Mouse (Mus musculus) lung, embryonic 16.5 days (tissue): ENCODE measurements around the gene Tmem245. TPM values are rescaled to one million over a fixed set of nuclear protein-coding genes. Genes with fewer than 3 reads are reported as not detected.

Experiments used
- ATAC-seq: fragments of 200-750 bp; cut with Nextera tagmentation; 2 replicates; pipeline ENCODE4 v1.8.0; 2017; ENCODE audit warnings: low read depth, mild to moderate bottlenecking, moderate library complexity
- H3K27ac ChIP-seq: fragments of 300-500 bp; sonication (generic); 2 replicates; pipeline ENCODE4 v1.5.1; 2014; ENCODE audit warnings: mild to moderate bottlenecking, control low read depth, low read length
- H3K27me3 ChIP-seq: fragments of 300-500 bp; sonication (generic); 2 replicates; pipeline ENCODE4 v1.6.1; 2014; ENCODE audit warnings: low read depth, low read length, mixed read lengths; ENCODE audit not compliant: control insufficient read depth, insufficient read depth
- H3K36me3 ChIP-seq: fragments of 300-500 bp; sonication (generic); 2 replicates; pipeline ENCODE4 v1.6.1; 2014; ENCODE audit warnings: low read length; ENCODE audit not compliant: control insufficient read depth, insufficient read depth
- H3K4me1 ChIP-seq: fragments of 300-500 bp; sonication (generic); replicated peaks from 2 replicates; pipeline ENCODE4 v1.6.1; 2014; ENCODE audit warnings: low read length, mixed read lengths; ENCODE audit not compliant: control insufficient read depth, insufficient read depth
- H3K4me2 ChIP-seq: fragments of 300-500 bp; sonication (generic); 2 replicates; pipeline ENCODE4 v1.6.1; 2014; ENCODE audit warnings: low read depth, low read length, control low read depth
- H3K4me3 ChIP-seq: fragments of 300-500 bp; sonication (generic); 2 replicates; pipeline ENCODE4 v1.5.1; 2014; ENCODE audit warnings: mild to moderate bottlenecking, low read length, control low read depth
- H3K9ac ChIP-seq: fragments of 300-500 bp; sonication (generic); 2 replicates; pipeline ENCODE4 v1.6.1; 2014; ENCODE audit warnings: low read length, control low read depth
- H3K9me3 ChIP-seq: fragments of 300-500 bp; sonication (generic); 2 replicates; pipeline ENCODE4 v1.6.1; 2016; ENCODE audit warnings: low read length; ENCODE audit not compliant: control insufficient read depth
- WGBS: fragments of 180-500 bp; shearing (Covaris S2); extraction: QIAGEN DNeasy Blood & Tissue Kit; methylation state at CpG from one replicate; pipeline ENCODE4 v1.1.7; 2014; 5-methylcytosine and 5-hydroxymethylcytosine counted together
- polyA plus RNA-seq: library from polyadenylated mRNA; unstranded; fragments of >200 nt; fragmentation: Nextera tagmentation; extraction: Ambion mirVana; gene quantifications from 2 replicates; pipeline ENCODE4 v1.2.1, GENCODE M21; 2015

Tmem245 gene
- polyA plus RNA-seq, 1 experiment from 2014 or later, result 9.5 TPM

GRCm38 (mm10) chr4:56957518-56957917 lies 10.3 kb upstream of the Tmem245 start:
- WGBS, result 44% methylated on average over 9 of the region's 9 CpGs
- Histone ChIP-seq H3K27ac (no peak overlapping the region), H3K4me2 (no peak overlapping the region), H3K27me3 (no peaks in the 10 kb centered on the region), H3K9me3 (no peaks in the 10 kb centered on the region), H3K4me3 (no peak overlapping the region), H3K36me3 (no peaks in the 10 kb centered on the region), H3K9ac (no peak overlapping the region), H3K4me1 (peaks cover 8% of the 10 kb centered on the region)
- no peak for ATAC-seq

DNA sequence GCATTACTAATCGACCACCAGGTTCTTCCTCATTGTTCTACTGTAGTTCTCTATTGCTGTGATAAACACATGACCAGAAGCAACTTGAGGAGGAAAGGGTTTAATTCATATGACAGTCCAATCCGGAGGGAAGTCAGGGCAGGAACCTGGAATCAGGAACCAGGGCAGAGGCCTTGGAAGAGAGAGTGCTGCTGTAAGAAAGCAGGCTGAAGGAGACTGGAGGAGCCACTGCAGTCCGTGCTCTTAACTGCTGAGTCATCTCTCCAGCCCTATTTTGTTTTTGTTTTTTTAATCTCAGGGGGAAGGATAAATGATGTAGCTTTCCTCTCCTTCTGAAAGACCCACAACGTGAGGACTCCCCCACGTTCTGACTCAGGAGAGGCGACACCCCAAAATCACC lies 6.0 kb upstream of the Tmem245 start:
- no peak for ATAC-seq
- Histone ChIP-seq H3K27me3 (no peaks in the 10 kb centered on the region), H3K36me3 (no peaks in the 10 kb centered on the region), H3K4me1 (peaks cover 3% of the 10 kb centered on the region; the same call in 1 of the 2 replicates), H3K27ac (no peak overlapping the region), H3K4me2 (no peak overlapping the region), H3K4me3 (no peak overlapping the region), H3K9me3 (no peaks in the 10 kb centered on the region), H3K9ac (no peak overlapping the region)
- 49% methylated on average over 6 of the region's 6 CpGs for whole genome bisulfite sequencing

DNA sequence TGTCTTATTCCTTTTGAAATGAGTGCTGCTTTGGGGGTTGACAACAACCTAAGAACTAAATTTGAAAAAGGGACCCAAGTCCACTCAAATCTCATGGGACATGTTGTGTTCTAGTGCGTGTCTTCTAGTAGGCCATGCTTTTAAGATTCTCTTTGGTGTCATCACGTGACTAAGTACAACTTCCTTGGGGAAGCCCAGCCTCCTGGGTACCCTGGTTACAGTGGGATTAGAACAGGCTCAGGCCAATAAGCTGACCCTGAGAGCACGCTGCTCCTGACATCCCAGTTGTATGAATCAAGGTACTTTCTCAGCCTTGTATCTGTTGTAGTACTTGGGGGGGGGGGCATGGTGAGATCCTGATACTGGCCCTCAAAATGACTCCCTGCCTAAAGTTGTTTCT lies 4.5 kb upstream of the Tmem245 start:
- no peak overlapping the region for H3K9ac ChIP-seq
- no peaks in the 10 kb centered on the region for H3K9me3 ChIP-seq
- H3K4me2 ChIP-seq, result no peak overlapping the region
- no peak overlapping the region for H3K4me3 ChIP-seq
- H3K27me3 ChIP-seq, result no peaks in the 10 kb centered on the region
- H3K36me3 ChIP-seq, result no peaks in the 10 kb centered on the region
- peaks cover 3% of the 10 kb centered on the region; the same call in 1 of the 2 replicates for H3K4me1 ChIP-seq
- no peak for ATAC-seq
- 83% methylated on average over 3 of the region's 3 CpGs for WGBS
- no peak overlapping the region for H3K27ac ChIP-seq

GRCm38 (mm10) chr4:56949494-56949893 lies 2.3 kb upstream of the Tmem245 start:
- no peaks in the 10 kb centered on the region for H3K9me3 ChIP-seq
- no peak overlapping the region for H3K9ac ChIP-seq
- no peaks in the 10 kb centered on the region for H3K27me3 ChIP-seq
- WGBS, result 55% methylated on average over 6 of the region's 6 CpGs
- no peak overlapping the region for H3K27ac ChIP-seq
- H3K4me2 ChIP-seq, result no peak overlapping the region
- peaks cover 13% of the 10 kb centered on the region for H3K4me1 ChIP-seq
- H3K36me3 ChIP-seq, result no peaks in the 10 kb centered on the region
- no peak overlapping the region for H3K4me3 ChIP-seq
- no peak for ATAC-seq

- Histone ChIP-seq H3K4me3 (peak overlapping the region; percentile 92), H3K9ac (peak overlapping the region; percentile 83), H3K4me1 (peaks cover 35% of the 10 kb centered on the region), H3K27me3 (no peaks in the 10 kb centered on the region), H3K27ac (peak overlapping the region; percentile 90), H3K4me2 (peak overlapping the region; percentile 75), H3K9me3 (no peaks in the 10 kb centered on the region), H3K36me3 (no peaks in the 10 kb centered on the region)
- peak; percentile 42; the same call in 1 of the 2 replicates for ATAC-seq
- under 1% methylated on average over 14 of the region's 14 CpGs for WGBS
Observed at GRCm38 (mm10) chr4:56946180-56946579, 1.1 kb downstream of the Tmem245 start.

- ATAC-seq, result no peak
- no peak overlapping the region for H3K4me2 ChIP-seq
- 49% methylated on average over 4 of the region's 4 CpGs for WGBS
- no peak overlapping the region for H3K9ac ChIP-seq
- H3K4me1 ChIP-seq, result peaks cover 40% of the 10 kb centered on the region
- no peak overlapping the region for H3K4me3 ChIP-seq
- no peak overlapping the region for H3K27ac ChIP-seq
- H3K27me3 ChIP-seq, result no peaks in the 10 kb centered on the region
- H3K36me3 ChIP-seq, result no peaks in the 10 kb centered on the region
- no peaks in the 10 kb centered on the region for H3K9me3 ChIP-seq
Observed at GRCm38 (mm10) chr4:56944286-56944685, 3.0 kb downstream of the Tmem245 start.

DNA sequence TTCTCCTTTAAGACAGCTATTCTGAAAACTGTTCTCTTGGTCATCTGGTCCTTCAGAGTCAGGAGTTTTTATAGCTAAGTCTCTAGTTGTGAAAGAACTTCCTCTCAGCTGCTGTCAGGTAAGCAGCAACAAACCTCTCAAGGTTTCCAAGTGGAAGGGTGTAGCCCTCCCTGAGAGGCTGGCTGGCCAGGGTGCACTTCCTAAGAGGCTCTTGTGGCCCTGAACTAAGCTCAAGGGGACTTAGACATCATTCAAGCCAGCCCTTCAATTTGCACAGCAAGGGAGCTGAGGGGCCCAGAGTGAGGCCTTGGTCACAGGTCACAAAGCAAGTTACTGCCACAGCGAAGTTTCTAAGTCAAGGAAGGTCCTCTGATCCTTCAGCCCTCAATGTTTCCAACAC lies 4.0 kb downstream of the Tmem245 start:
- WGBS, result 41% methylated on average over 1 of the region's 1 CpGs
- Histone ChIP-seq H3K4me1 (peaks cover 40% of the 10 kb centered on the region), H3K27me3 (no peaks in the 10 kb centered on the region), H3K36me3 (no peaks in the 10 kb centered on the region), H3K9ac (no peak overlapping the region), H3K4me2 (peak overlapping the region; percentile 28), H3K9me3 (no peaks in the 10 kb centered on the region), H3K27ac (peak overlapping the region; percentile 38; the same call in 1 of the 2 replicates), H3K4me3 (no peak overlapping the region)
- ATAC-seq, result peak; percentile 62

GRCm38 (mm10) chr4:56942567-56942966 lies 4.7 kb downstream of the Tmem245 start:
- H3K27ac ChIP-seq, result no peak overlapping the region; the same call in 1 of the 2 replicates
- H3K4me1 ChIP-seq, result peaks cover 41% of the 10 kb centered on the region
- no peak overlapping the region for H3K4me3 ChIP-seq
- no peaks in the 10 kb centered on the region for H3K9me3 ChIP-seq
- WGBS, result 55% methylated on average over 1 of the region's 1 CpGs
- peak overlapping the region; percentile 22 for H3K4me2 ChIP-seq
- no peaks in the 10 kb centered on the region for H3K36me3 ChIP-seq
- ATAC-seq, result no peak
- no peak overlapping the region for H3K9ac ChIP-seq
- no peaks in the 10 kb centered on the region for H3K27me3 ChIP-seq

DNA sequence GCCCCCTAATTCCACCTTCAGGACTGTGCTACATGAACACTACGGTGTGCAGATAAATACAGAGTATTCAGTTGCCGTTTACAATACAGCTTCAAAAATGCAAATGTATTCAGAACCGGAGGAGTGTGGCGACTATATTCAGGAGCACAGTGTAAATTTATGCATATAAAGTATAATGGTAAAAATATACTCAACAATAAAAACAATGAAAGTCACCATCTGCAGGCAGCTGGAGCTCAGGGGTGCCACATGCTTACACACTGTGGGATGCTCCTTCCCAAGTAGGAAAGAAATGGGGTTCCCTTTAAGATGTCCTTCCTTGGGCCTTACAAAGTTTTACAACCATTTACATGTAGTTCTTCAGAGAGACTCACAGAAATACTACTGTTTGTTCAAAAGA lies 5.8 kb downstream of the Tmem245 start:
- H3K27ac ChIP-seq, result no peak overlapping the region
- H3K9me3 ChIP-seq, result no peaks in the 10 kb centered on the region
- ATAC-seq, result no peak
- H3K36me3 ChIP-seq, result no peaks in the 10 kb centered on the region
- no peak overlapping the region for H3K4me2 ChIP-seq
- no peaks in the 10 kb centered on the region for H3K27me3 ChIP-seq
- H3K4me1 ChIP-seq, result peaks cover 47% of the 10 kb centered on the region
- no peak overlapping the region for H3K9ac ChIP-seq
- 84% methylated on average over 4 of the region's 4 CpGs for WGBS
- H3K4me3 ChIP-seq, result no peak overlapping the region

DNA sequence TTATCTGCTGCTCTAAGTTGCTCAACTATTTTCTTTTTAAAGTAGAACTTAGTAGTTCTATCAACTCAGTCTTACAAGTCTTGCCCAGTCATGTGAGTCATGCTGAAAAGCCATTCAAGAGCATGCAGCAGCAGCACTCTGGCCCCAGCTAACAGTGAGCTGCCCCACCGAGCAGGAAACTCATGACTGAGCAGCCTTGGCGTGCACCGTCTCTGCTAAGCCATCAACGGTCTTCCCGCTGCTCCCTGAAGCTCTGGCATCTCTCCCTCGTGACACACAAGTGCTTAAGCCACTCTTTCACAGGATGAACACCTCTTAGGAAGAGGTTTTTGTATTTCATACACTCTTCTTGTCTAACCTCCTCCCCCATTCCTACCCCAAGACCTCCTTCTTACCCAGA lies 10.1 kb downstream of the Tmem245 start:
- H3K4me2 ChIP-seq, result no peak overlapping the region
- peak; percentile 75; the same call in 1 of the 2 replicates for ATAC-seq
- peaks cover 16% of the 10 kb centered on the region for H3K36me3 ChIP-seq
- no peak overlapping the region for H3K9ac ChIP-seq
- no peak overlapping the region for H3K4me3 ChIP-seq
- no peaks in the 10 kb centered on the region for H3K9me3 ChIP-seq
- 36% methylated on average over 6 of the region's 6 CpGs for WGBS
- H3K27ac ChIP-seq, result no peak overlapping the region
- no peaks in the 10 kb centered on the region for H3K27me3 ChIP-seq
- peaks cover 15% of the 10 kb centered on the region for H3K4me1 ChIP-seq
